Mouse (Mus musculus): ENCODE data around the gene Trim50. TPM values are rescaled to one million over a fixed set of nuclear protein-coding genes. Genes with fewer than 3 reads are reported as not detected.
A peak's percentile ranks its signal among the peaks of the same experiment; 100 is the strongest.
"Not testable (repeated sequence)": the region's sequence is repeated elsewhere in the genome, so short reads cannot be mapped to it uniquely, and the experiment has no call there.

The Trim50 gene
- total RNA-seq, 1 experiment = not detected

- Histone ChIP-seq H3K4me1 (ENCODE audit: control insufficient read depth in 2 of 2, insufficient read depth in 2 of 2, low read length in 2 of 2, poor library complexity in 1 of 2) (no peaks in the 10 kb centered on the region; a peak in 1 of 4 replicates), H3K9me3 (ENCODE audit: control insufficient read depth, insufficient read depth, low read depth, low read length) (no peaks in the 10 kb centered on the region), H3K4me3 (ENCODE audit: insufficient read depth in 1 of 2, low read depth in 1 of 2, low read length in 2 of 2, poor library complexity in 1 of 2, severe bottlenecking in 1 of 2) (no peak overlapping the region), H3K27ac (ENCODE audit: insufficient read depth, low read depth, low read length, poor library complexity, severe bottlenecking) (no peak overlapping the region), H3K36me3 (ENCODE audit: control insufficient read depth, insufficient read depth, low read length, poor library complexity, severe bottlenecking) (no peaks in the 10 kb centered on the region), H3K9ac (ENCODE audit: insufficient read depth, low read depth, low read length, poor library complexity, severe bottlenecking) (no peak overlapping the region)
- no peak for DNase-seq (ENCODE audit: low read depth, low spot score)
- in situ Hi-C loops (cut with MboI; ENCODE audit: low sequenced_read_pairs in 2 of 2, unreplicated experiment in 2 of 2) = no loop called here
- TF ChIP-seq ZC3H11A (IDR thresholded peaks at IDR 0.05; ENCODE audit: borderline replicate concordance, low read depth, low read length) = no peak
- TF ChIP-seq ZNF384 (IDR thresholded peaks at IDR 0.05; ENCODE audit: low read depth, low read length) = no peak
- TF ChIP-seq MAFK (IDR thresholded peaks at IDR 0.05; ENCODE audit: insufficient read depth, low read depth, low read length) = peak; percentile 75
Measured at GRCm38 (mm10) chr5:135362572-135362971, 9.5 kb downstream of the Trim50 start.

GRCm38 (mm10) chr5:135363540-135363939 lies 10.4 kb downstream of the Trim50 start:
- Histone ChIP-seq H3K9me3 (ENCODE audit: control insufficient read depth, insufficient read depth, low read depth, low read length) (no peaks in the 10 kb centered on the region), H3K36me3 (ENCODE audit: control insufficient read depth, insufficient read depth, low read length, poor library complexity, severe bottlenecking) (no peaks in the 10 kb centered on the region), H3K4me1 (ENCODE audit: control insufficient read depth in 2 of 2, insufficient read depth in 2 of 2, low read length in 2 of 2, poor library complexity in 1 of 2) (peaks cover 0 to 2% of the 10 kb centered on the region in 2 experiments; a peak in 1 of 4 replicates), H3K9ac (ENCODE audit: insufficient read depth, low read depth, low read length, poor library complexity, severe bottlenecking) (no peak overlapping the region), H3K4me3 (ENCODE audit: insufficient read depth in 1 of 2, low read depth in 1 of 2, low read length in 2 of 2, poor library complexity in 1 of 2, severe bottlenecking in 1 of 2) (no peak overlapping the region), H3K27ac (ENCODE audit: insufficient read depth, low read depth, low read length, poor library complexity, severe bottlenecking) (no peak overlapping the region)
- DNase-seq (ENCODE audit: low read depth, low spot score) = no peak
- in situ Hi-C loops (cut with MboI; ENCODE audit: low sequenced_read_pairs in 2 of 2, unreplicated experiment in 2 of 2) = no loop called here
- TF ChIP-seq CHD2 (IDR thresholded peaks at IDR 0.05; ENCODE audit: low read depth, low read length) (no peak), HCFC1 (IDR thresholded peaks at IDR 0.05; ENCODE audit: borderline replicate concordance, insufficient read depth, low read length) (no peak), ZNF384 (IDR thresholded peaks at IDR 0.05; ENCODE audit: low read depth, low read length) (no peak), MAFK (IDR thresholded peaks at IDR 0.05; ENCODE audit: insufficient read depth, low read depth, low read length) (no peak), ZC3H11A (IDR thresholded peaks at IDR 0.05; ENCODE audit: borderline replicate concordance, low read depth, low read length) (no peak; the same call in 1 of the 2 replicates)

DNA sequence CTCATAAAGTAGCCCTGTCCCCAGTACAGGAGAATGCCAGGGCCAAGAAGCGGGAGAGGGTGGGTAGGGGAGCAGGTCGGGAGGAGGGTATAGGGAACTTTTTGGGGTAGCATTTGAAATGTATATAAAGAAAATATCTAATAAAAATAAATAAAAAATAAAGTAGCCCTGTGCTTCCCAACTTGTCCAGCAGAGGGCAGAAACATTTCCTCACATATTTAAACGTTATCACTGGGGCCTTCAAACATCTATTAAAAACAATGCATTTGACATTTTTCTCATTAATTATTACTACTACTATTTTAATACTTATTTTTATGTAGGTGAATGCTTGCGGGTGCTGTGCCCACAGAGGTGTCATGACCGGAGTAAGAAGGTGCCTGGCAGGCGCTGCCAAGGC lies 14.7 kb downstream of the Trim50 start:
- no peak overlapping the region for H3K27ac ChIP-seq (ENCODE audit: insufficient read depth, low read depth, low read length, poor library complexity, severe bottlenecking)
- H3K9ac ChIP-seq (ENCODE audit: insufficient read depth, low read depth, low read length, poor library complexity, severe bottlenecking) = no peak overlapping the region
- peaks cover 3% of the 10 kb centered on the region for H3K36me3 ChIP-seq (ENCODE audit: control insufficient read depth, insufficient read depth, low read length, poor library complexity, severe bottlenecking)
- TF ChIP-seq HCFC1 (IDR thresholded peaks at IDR 0.05; ENCODE audit: borderline replicate concordance, insufficient read depth, low read length) (no peak), MAFK (IDR thresholded peaks at IDR 0.05; ENCODE audit: insufficient read depth, low read depth, low read length) (no peak), ZNF384 (IDR thresholded peaks at IDR 0.05; ENCODE audit: low read depth, low read length) (no peak), CHD2 (IDR thresholded peaks at IDR 0.05; ENCODE audit: low read depth, low read length) (no peak), ZC3H11A (IDR thresholded peaks at IDR 0.05; ENCODE audit: borderline replicate concordance, low read depth, low read length) (no peak)
- H3K4me3 ChIP-seq (ENCODE audit: insufficient read depth in 1 of 2, low read depth in 1 of 2, low read length in 2 of 2, poor library complexity in 1 of 2, severe bottlenecking in 1 of 2) = no peak overlapping the region
- peaks cover 0 to 4% of the 10 kb centered on the region in 2 experiments; a peak in 1 of 4 replicates for H3K4me1 ChIP-seq (ENCODE audit: control insufficient read depth in 2 of 2, insufficient read depth in 2 of 2, low read length in 2 of 2, poor library complexity in 1 of 2)
- in situ Hi-C loops (cut with MboI; ENCODE audit: low sequenced_read_pairs in 2 of 2, unreplicated experiment in 2 of 2) = no loop called here
- H3K9me3 ChIP-seq (ENCODE audit: control insufficient read depth, insufficient read depth, low read depth, low read length) = no peaks in the 10 kb centered on the region
- no peak for DNase-seq (ENCODE audit: low read depth, low spot score)

DNA sequence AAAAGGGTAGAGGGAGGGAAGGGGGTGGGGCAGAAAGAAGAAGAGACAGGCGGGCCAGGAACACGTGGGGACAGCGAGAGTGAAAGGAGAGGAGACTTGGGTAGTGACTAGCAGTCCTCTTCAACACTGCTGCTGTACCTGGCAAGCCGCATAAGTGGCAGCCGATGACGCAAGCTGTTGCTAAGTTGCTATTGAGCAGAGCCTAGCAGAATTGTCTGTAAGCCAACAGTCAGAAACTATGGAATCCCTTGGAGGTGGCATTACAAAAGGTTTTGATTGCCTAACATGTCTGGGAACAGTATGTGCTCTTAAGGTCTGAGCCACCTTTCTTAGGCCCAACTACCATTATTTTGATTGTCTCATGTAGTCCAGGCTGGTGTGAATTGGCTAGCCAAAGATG lies 15.2 kb downstream of the Trim50 start:
- no peaks in the 10 kb centered on the region for H3K9me3 ChIP-seq (ENCODE audit: control insufficient read depth, insufficient read depth, low read depth, low read length)
- TF ChIP-seq MAFK (IDR thresholded peaks at IDR 0.05; ENCODE audit: insufficient read depth, low read depth, low read length) = no peak
- TF ChIP-seq HCFC1 (IDR thresholded peaks at IDR 0.05; ENCODE audit: borderline replicate concordance, insufficient read depth, low read length) = no peak
- TF ChIP-seq ZNF384 (IDR thresholded peaks at IDR 0.05; ENCODE audit: low read depth, low read length) = no peak
- no peak for TF ChIP-seq CHD2 (IDR thresholded peaks at IDR 0.05; ENCODE audit: low read depth, low read length)
- TF ChIP-seq ZC3H11A (IDR thresholded peaks at IDR 0.05; ENCODE audit: borderline replicate concordance, low read depth, low read length) = no peak
- H3K36me3 ChIP-seq (ENCODE audit: control insufficient read depth, insufficient read depth, low read length, poor library complexity, severe bottlenecking) = peaks cover 3% of the 10 kb centered on the region
- no peak for DNase-seq (ENCODE audit: low read depth, low spot score)
- H3K9ac ChIP-seq (ENCODE audit: insufficient read depth, low read depth, low read length, poor library complexity, severe bottlenecking) = no peak overlapping the region
- H3K27ac ChIP-seq (ENCODE audit: insufficient read depth, low read depth, low read length, poor library complexity, severe bottlenecking) = no peak overlapping the region
- peaks cover 0 to 4% of the 10 kb centered on the region in 2 experiments; a peak in 1 of 4 replicates for H3K4me1 ChIP-seq (ENCODE audit: control insufficient read depth in 2 of 2, insufficient read depth in 2 of 2, low read length in 2 of 2, poor library complexity in 1 of 2)
- no peak overlapping the region for H3K4me3 ChIP-seq (ENCODE audit: insufficient read depth in 1 of 2, low read depth in 1 of 2, low read length in 2 of 2, poor library complexity in 1 of 2, severe bottlenecking in 1 of 2)
- in situ Hi-C loops (cut with MboI; ENCODE audit: low sequenced_read_pairs in 2 of 2, unreplicated experiment in 2 of 2) = no loop called here

DNA sequence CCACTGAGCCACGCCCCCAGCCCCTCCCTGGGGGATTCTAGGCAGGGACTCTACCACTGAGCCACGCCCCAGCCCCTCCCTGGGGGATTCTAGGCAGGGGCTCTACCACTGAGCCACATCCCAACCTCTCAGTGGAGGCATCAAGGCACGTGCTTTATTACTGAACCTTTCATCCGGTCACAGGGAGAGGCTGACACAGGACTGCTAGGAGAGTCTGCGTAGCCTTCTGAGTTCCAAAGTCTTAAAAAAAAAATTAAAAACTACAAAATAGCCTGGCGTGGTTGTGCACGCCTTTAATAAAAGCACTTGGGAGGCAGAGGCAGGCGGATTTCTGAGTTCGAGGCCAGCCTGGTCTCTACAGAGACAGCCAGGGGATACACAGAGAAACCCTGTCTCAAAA lies 16.1 kb downstream of the Trim50 start:
- H3K27ac ChIP-seq (ENCODE audit: insufficient read depth, low read depth, low read length, poor library complexity, severe bottlenecking); in situ Hi-C loops (cut with MboI; ENCODE audit: low sequenced_read_pairs in 2 of 2, unreplicated experiment in 2 of 2); H3K9me3 ChIP-seq (ENCODE audit: control insufficient read depth, insufficient read depth, low read depth, low read length); H3K4me1 ChIP-seq (ENCODE audit: control insufficient read depth in 2 of 2, insufficient read depth in 2 of 2, low read length in 2 of 2, poor library complexity in 1 of 2); H3K36me3 ChIP-seq (ENCODE audit: control insufficient read depth, insufficient read depth, low read length, poor library complexity, severe bottlenecking); DNase-seq (ENCODE audit: low read depth, low spot score): not testable (repeated sequence)
- Histone ChIP-seq H3K9ac (ENCODE audit: insufficient read depth, low read depth, low read length, poor library complexity, severe bottlenecking) (peak overlapping the region; percentile 95; the same call in 1 of the 2 replicates), H3K4me3 (ENCODE audit: insufficient read depth in 1 of 2, low read depth in 1 of 2, low read length in 2 of 2, poor library complexity in 1 of 2, severe bottlenecking in 1 of 2) (peak overlapping the region; percentile 97 to 99)

All from ES-E14 (cell line).